Mouse (Mus musculus) hindlimb bud, embryonic 11.5 days (tissue): ENCODE results near the gene Oog1.
"Not testable (repeated sequence)": the region's sequence is repeated elsewhere in the genome, so short reads cannot be mapped to it uniquely, and the experiment has no call there.

Source experiments
- DNase-seq: peaks from one replicate; pipeline ENCODE4 v3.0.0-alpha.2; 2012; ENCODE audit warnings: low read depth, low spot score; ENCODE audit errors: extremely low spot score

Oog1 gene

DNA sequence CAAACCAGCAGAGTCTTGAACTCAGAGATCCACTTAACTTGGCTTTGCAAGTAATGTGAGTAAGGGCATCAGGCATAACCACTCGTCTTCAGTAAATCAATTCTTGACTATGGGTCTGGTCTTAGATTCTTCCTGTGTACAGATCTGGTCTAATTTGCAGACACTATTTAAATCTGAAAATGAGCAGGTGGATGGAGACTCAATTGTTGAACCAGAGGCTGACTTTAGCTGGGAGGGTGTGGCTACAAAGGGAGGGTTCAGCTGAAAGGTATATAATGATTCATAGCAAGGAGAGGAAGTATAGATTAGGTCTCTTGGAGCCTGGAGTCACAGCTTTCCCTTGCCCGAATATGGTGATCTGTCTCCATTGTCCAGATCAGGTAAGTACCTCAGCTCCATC lies at the start of gene Oog1:
Oog1 (plus strand) TSS at position 301 of the 400 bp plus-strand sequence.
- DNase-seq = not testable (repeated sequence)

DNA sequence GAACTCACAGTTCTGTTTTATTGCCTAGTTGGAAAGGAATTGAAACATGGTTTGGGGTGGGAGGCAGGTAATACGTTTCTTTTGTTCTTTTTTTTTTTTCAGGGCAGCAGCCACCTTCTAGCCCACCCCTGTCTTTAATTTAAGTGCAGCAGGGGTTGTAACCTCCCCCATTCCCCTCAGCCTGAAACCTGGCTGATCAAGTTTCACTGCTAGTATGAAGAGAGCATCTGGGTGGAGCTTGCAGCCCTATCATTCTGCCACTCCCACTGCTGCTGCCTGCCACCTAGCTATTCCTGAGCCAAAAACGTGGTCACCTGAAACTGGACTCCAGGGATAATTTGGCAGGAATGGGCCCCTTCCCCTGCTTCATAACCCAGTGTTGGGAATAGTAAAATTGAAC lies 1.1 kb upstream of the Oog1 start:
- DNase-seq = not testable (repeated sequence)

DNA sequence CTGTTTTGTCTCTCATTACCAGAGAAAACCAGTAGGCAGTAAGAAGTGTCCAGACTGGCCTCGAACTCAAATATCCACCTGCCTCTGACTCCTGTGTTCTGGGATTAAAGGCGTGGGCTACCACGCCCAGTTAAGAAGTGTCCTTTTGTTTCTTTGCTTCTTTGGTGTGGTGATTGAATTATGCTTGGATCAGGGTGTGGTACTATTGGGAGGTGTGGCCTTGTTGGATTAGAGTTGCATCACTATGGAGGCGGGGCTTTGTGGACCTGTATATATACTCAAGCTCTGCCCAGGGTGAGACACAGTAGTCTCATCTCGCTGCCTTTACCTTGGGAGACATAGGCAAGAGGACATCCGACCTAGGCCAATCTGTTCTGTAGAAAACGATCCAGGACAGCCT lies 16.1 kb downstream of the Oog1 start, which contains the start of gene Gm4027:
Gm4027 (plus strand) TSS at position 301 of the 400 bp plus-strand sequence.
- not testable (repeated sequence) for DNase-seq

DNA sequence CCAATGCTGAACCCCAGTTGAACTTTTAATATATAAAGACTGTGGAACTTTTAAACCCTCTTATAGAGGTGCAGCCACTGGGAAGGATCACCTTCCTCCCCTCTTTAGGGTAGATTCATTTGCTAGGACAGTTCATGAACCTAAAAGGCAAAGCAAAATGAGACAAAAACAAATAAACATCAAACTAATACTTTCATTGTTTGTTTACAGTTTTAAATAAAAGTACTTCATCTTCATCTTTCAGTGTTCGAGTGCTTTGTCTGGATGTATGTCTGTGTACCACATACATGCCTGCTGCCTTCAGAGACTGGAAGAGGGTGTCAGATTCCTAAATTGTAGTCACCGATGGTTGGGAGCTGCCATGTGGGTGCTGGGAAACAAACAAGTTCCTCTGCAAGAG lies 42.0 kb downstream of the Oog1 start, which contains the start of gene Gm16381:
Gm16381 (minus strand) TSS at position 101 of the 400 bp plus-strand sequence.
- DNase-seq = not testable (repeated sequence)

DNA sequence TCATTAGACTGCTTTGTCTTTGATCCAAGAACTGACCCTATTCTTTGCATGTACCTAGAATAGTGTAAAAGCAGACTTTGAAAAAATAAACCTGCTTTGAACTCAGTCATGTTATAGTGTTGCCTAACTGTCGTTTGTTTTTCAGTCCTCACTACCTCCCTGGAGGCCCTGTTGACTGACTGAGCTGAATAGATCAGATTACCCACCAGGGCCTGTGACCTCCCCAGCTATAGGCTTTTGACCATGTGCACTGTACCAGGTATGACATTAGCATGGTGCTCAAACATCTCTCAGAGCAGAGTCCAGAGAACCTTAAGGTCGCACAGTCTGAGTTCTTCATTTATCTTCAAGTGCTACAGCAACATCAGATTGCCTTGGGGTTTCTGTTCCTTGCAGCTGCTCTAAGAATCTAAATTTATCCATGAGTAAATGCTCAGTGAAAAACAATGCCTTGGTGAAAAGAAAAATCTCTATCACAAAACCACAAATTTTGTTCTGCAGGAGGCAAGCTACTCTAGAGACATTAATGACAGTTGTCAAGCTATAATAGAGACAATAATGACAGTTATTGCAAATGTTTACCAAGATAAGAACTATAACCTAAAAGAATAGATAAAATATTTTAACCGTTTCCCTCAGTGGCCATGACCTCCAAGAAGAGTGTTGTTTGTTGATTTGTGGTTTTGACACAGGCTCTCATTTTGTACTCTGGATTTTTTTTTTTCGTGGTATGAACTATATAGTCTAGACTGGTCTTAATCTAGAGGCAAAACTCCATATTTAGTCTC lies 50.6 kb downstream of the Oog1 start:
- not testable (repeated sequence) for DNase-seq
